Mouse (Mus musculus) hematopoietic stem cell, adult 5-6 weeks (primary cell): ENCODE results near the gene Esyt1. TPM values are rescaled to one million over a fixed set of nuclear protein-coding genes. Genes with fewer than 3 reads are reported as not detected.
"Not testable (repeated sequence)": the region's sequence is repeated elsewhere in the genome, so short reads cannot be mapped to it uniquely, and the experiment has no call there.

Experiments used
- ATAC-seq, 2 experiments: fragments of 125-278 bp in 1 of 2; replicated peaks in 1 of 2; 2 replicates each; pipeline ENCODE4 v1.8.0; 2016 to 2017; ENCODE audit warnings: inconsistent platforms in 2 of 2, mild to moderate bottlenecking in 2 of 2, moderate number of reproducible peaks in 2 of 2, low read depth in 1 of 2, moderate TSS enrichment in 1 of 2; ENCODE audit not compliant: low FRiP score in 2 of 2, poor library complexity in 2 of 2, severe bottlenecking in 2 of 2, insufficient read depth in 1 of 2, low TSS enrichment in 1 of 2
- total RNA-seq: library from RNA; stranded (forward); fragments of 172-1452, 232-1000 nt; gene quantifications from 2 replicates; pipeline ENCODE4 v1.2.3, GENCODE M21; 2017

Esyt1 gene
- total RNA-seq: 70.7 and 75.9 TPM in 2 replicates

DNA sequence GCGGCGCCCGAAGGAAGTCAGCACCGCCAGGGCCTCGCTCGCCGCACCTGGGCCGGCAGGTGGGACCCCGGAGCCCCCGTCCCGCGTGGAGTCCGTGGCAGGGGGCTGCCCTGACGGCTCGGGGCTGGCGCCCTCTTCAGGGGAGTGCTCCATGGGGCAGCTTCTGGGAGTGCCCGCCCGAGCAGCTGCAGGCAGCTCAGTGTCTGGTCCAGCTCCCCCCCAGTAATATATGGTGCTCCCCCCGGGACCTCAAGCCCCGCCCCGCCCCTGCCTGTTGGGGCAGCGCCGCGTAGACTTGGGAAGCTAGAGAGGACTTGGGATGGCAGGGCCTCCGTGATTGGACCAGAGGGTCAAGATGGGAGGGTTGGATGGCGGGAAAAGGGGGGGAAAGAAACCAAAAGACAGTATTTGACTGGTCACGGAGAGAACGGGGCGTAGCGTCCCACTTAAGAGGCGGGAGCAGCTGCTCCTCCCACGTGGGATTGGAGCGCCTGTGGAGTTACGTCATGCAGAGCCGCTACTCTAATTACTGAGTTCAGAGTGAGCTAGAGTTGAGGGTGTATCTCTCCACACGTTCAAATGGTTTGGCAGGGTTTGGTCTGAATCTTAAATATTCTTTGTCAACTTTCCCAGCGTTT is at the start of gene Esyt1:
Esyt1 (minus strand) TSS at position 201 of the 638 bp plus-strand sequence.
- ATAC-seq: peak; percentile 87 to 90

DNA sequence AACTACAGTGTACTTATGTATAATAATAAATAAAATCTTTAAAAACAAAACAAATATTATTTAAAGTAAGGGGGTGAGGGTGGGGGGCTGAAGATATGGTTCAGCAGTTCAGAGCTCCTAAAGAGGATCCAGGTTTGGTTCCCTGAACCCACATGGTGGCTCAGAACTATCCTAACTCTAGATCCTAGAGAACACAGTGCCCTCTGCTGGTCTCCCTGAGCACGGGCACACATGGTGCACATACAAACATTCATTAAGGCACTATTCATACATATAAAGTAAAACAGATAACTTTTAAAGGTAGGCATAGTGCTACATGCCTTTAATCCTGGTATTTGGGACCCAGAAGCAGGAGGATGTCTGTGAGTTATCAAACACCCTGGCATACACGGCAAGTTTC is 49.4 kb upstream of the Esyt1 start:
- no peak for ATAC-seq

DNA sequence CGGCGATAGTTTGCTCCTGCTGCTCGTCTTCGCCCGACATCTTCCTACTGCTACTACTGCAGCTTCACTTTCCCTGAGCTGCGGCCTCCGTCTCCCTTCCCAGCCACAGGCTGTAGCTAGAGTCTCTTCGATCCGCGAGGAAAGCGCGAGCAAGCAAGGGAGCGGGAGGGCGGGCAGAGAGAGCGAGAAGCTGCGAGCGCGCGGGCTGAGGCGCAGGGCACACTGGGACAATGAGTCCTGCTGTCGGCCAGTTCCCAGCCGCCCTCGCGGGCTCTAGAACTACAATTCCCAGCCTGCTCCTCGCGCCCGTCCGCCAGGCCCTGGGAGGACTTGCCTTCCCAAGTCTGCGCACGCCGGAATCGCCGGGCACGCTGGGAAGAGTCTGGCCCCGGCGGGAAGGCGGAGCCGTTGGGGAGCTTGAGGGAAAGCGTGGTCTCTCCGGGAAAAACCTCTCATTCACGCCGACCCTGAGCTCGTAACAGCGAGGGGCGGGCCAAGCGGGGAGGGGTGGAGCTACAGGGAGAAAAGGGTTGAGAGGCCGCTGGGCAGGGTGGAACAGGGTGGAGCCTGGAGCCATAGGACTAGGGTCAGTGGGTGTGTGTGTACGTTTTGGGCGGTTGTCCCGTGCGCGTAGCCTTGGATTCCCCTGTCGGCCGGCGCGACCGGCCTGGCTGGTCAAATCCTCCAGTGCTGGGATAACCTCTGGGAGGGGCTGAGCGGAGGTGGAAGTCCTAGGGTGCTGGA is 40.3 kb upstream of the Esyt1 start, which contains the start of gene Pa2g4:
Pa2g4 (minus strand) TSS at position 200 of the 744 bp plus-strand sequence.
- peak; percentile 92 to 93 for ATAC-seq

DNA sequence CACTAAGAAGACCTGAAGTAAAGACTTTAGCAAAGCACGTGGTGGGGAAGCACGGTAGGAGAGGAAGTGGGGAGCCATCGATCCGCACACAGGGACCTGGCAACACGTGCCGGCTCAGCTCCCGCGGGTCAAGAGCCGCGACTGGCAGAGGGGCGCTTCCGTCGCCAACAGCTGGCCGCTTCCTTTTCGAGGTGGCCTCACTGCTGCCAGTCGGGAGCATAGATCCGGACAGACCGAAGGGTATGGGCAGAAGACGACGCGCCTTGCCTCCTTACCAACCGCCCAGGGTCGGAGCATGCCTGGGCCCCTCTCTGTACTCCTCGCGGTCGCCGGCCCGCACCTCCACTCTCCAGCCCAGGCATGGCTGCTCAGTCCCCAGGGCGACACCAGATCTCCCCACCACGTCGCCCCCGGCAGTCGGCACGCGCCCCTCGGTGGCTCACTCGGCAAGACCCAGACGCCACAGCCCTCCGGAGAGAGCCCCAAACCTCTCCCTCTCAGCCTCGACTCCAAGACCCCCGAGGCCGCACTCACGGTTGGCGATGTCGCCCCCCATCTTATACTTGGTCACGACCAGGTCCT is 39.6 kb upstream of the Esyt1 start:
- peak in 1 of 2 experiments; percentile 18; a peak in 1 of 4 replicates for ATAC-seq

DNA sequence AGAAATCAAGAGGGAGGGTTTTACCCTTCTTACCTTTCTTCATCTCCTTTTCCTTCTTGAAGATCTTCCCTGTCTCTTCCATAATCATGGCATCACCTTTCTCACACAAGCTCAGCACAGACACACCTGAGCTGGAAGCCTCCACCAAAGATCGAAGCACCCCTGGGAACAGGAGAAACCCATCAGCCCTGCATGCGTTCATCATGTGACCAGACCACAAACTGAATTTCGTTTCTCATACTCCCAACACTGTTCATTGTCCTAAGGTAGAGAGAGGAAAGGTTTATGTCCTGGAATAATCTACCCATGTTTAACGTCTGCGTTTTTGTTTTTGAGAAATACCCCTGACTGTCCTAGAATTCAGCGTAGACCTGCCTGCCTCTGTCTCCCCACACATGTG is 37.9 kb upstream of the Esyt1 start:
- ATAC-seq: no peak

DNA sequence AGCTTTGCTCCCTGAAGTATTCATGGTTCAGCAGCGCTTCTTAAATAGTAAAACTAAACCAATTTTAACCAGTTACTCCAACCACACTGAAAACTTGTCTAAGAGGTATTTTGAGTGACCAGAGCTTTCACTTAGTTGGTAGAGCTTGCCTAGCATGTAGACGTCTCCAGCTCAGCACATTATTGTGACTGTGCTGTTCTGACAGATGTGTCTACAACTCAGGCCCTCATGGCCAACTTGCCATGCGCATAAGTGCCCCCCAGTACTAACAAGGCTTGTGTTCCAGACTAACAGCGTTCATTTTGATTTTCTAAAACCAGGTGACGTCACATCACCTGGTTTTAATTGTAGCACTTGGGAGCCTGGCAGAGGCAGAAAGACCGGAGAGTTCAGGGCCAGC is 31.3 kb upstream of the Esyt1 start:
- ATAC-seq: no peak

DNA sequence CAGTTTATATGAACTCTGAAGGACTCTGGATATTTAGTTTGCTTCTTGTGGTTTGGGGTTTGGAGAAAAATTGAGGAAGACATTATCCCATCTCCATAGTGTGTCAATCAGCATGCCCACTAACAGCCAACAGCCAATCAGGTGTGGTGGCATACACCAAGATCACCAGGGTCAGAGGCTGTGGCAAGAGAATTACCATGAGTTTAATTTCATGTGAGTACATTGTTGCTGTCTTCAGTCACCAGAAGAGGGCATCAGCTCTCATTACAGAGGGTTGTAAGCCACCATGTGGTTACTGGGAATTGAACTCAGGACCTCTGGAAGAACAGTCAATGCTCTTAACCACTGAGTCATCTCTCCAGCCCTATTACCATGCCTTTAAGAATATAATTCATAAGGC is 30.6 kb upstream of the Esyt1 start:
- no peak for ATAC-seq

DNA sequence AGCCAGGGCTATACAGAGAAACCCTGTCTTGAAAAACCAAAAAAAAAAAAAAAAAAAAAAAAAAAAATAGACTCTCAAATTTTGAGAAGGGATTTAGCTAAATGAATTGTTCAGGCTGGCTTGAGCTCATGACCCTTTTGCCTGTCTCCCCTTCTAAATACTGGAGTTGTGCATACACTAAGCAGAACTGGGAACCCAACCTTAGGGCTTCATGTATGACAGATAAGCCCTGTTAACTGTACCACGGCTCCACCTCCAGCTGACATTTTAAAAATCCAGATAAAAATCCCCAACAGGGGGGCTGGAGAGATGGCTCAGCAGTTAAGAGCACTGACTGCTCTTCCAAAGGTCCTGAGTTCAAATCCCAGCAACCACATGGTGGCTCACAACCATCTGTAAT is 29.9 kb upstream of the Esyt1 start:
- ATAC-seq: not testable (repeated sequence)

DNA sequence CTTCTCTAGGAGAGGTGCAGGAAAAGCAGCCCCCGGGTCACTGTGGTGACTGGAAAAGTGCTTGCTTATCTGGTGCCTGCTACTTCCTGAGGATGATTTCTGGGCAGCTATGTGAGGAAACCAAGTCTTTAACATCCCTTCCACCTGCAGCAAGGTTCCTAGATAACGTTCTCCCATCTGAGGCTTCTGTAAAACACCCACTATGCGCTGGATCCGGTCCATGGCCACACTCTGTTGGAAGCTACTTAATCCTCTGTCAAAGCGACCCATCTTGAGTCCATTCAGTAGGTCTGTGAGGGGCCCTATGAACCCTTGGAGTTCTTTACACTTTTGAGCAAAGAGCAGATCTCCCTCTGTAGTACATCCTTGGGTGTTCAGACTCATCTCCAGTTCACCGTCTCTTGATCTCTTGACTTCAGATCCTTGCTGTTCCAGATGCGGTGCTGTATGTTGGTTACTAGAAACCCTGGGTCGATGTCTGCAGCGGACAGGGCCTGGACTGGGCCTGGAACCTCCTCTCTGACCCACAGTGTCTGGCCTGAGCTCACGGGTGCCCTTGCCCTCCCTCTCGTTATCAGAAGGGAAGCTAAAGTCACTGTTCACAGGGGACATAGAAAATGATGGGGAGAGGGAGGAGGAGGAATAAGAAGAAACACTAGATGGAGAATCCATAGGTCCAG is 24.6 kb upstream of the Esyt1 start:
- not testable (repeated sequence) for ATAC-seq

DNA sequence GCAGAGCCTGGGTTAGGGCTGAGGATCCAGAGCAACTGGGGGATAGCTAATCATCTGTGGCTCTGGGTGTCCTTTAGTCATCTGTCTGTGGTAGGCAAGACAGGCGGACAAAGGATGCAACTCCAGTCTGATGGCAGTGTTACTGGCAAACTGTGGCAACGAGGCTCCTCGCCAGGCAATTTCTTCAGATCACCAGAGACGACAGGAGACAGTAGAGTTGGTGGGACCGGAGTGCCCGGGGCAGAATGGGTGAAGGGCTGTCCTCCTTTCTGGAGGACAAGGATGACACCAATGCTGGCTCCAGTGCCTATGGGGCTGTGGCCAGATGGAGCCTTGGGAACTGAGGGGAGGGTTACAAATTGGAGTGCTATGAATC is 24.0 kb upstream of the Esyt1 start:
- not testable (repeated sequence) for ATAC-seq

DNA sequence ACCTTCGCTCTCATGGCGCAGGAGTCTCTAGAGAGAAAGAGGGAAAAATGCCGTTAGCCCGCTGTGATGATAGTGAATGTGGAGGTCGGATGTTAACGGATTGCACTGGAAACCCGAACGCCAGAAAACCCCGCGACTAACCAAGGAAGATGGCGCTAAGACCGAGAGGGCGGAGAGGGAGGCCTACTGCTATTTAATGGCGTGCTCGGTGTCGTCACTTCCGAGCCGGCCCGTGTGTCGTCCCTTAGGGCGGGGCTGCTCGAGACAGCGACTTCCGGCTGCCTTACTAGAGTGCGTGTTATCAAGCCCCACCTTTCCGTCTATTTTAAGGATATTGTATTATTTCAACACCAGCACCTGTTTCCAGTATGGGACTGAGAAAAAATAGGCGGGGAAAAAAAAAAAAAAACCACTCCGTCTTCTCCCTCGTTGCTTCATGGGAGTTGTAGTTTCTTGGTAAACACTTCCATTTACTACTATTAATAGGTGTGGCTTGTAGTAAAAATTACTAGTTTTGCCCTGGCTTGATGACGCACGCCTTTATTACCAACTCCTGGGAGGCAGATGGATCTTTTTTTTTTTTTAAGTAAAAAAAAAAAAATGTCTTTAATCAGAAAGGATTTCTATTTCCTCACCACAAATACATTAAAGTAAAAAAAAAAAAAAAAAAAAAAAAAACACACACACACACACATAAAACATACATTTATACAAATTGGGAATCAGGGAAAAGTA is 23.4 kb upstream of the Esyt1 start, which contains the start of gene Rpl41:
Rpl41 (minus strand) TSS at position 359 of the 735 bp plus-strand sequence.
- ATAC-seq: peak; percentile 82 to 87

DNA sequence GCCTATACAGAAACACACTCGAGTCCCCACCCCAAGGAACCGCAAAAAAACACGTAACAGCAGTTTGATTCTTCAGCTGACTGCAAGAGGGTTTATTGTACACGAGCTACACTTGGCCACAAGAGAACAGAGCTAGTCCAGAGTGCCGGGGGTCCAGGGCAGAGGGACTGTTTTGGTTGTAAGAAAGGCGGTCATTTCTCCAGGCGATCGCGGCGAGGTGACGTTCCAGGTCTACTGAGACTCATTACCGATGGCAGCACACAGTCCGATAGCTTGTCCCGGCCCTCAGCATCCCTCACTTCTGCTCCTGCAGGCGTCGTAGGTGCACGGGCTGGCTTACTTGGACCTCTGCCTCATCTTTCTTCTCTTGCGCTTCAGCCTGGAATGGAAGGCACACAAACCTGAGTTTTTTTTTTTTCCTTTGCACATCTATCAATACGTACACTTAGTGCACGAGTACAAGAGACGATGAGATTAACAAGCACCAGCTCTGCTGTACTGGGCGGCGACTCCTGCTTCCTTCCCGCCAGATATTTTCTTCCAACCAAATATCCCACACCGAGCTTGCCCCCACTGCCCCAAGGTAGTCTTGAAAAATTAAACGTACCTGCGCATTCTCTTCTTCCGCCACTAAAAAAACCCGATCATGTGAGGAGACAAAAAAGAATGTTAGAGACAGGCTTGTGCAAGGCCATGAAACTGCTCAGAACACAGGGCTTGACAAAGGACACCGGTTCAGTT is 22.6 kb upstream of the Esyt1 start:
- ATAC-seq: not testable (repeated sequence)

DNA sequence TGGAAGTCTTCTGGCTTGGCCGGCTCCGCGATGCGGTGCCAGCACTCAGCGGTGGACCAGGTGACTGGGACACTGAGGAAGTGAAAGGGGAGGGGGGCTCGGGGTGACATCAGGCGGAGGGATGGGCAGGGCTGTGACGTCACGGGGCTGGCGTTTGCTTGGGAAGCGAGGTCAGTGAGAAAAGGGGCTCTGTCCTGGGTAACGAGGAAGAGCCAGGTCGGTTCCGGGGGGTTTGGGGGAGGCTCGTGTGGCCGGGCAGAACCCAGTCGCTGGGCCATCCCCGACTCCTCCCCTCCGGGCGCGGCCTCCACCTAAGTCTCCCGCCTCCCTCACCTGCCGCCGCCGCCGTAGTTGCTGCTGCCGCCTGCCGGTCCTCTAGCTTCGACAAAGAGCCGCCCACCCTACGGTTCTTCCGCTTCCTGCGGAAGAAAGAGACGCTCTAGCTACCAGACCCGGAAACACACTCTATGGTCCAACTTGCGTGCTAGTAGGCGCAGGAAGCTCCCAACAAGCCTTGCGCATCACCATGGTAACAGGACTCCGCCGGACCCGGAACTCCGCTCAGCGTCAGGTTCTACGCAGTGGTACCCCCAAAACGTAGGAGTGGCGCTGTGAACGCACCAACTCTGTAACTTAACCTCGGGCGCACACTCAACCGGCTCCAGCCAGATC is 21.8 kb upstream of the Esyt1 start, which contains the start of gene Zc3h10:
Zc3h10 (minus strand) TSS at position 414 of the 672 bp plus-strand sequence.
- peak; percentile 74 to 80 for ATAC-seq

DNA sequence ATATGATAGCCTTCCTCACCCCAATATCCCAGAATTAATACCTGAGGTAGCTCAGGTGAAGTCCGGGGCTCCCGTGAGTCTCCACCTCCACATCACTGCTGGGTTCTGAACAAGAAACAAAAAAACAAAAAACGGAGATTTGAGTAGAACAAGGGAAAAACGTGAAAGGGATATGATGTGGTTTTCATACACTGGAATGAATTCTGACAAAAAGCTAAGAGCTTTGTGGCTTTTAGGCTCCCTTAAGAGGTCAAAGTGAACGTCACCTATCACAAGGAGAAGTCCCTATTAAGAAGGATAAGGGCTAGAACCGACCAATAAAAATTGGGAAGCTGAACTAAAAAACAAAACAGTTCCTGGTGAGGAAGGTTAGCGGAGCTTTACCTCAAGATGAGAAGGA is 21.1 kb upstream of the Esyt1 start:
- no peak for ATAC-seq

DNA sequence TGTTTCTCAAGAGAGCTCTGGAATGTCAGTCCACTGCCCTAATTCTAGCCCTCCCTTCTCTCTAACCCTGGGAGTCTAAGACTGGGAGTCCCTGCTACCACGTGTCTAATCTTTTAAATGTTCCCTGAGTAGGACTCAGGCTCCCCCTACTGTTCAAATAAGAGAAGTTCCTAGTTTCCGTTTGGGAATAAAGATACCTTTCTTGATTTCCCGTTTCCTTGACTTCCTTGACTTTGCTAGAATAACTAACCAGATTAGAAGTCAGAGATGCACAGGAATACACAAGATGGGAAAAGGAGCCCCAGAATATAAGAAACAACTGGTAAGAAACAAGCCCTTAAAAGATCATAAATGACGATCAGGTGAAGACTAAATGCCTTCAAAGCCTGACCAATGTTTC is 20.7 kb upstream of the Esyt1 start:
- no peak for ATAC-seq

DNA sequence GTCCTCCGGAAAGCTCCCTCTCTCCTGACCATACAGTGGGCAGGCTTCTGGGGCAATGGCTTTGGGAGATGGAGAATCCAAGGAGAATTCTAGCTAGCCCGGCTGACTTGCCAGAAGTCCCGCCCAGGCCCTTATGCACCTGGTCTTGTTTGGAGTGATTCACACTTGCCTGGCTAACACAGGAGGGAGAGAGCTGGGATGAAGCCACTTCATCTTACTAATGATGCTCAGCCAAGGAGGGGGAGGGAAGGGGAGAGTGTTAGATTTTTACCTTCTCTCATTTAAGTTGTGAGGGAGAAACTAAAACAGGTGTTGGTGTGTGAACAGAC is 19.9 kb upstream of the Esyt1 start:
- no peak for ATAC-seq
